Mouse (Mus musculus): ENCODE results near the gene Hmgcll1. TPM values are rescaled to one million over a fixed set of nuclear protein-coding genes. Genes with fewer than 3 reads are reported as not detected.

Hmgcll1 gene
- not detected in 2 replicates for total RNA-seq (2017)

- no peak for ATAC-seq (replicated peaks; ENCODE audit: low read depth, poor library complexity, severe bottlenecking)
These were observed at the start of gene Hmgcll1 for GRCm38 (mm10) chr9:76014631-76015531. TSS of gene Hmgcll1 (plus strand) at chr9:76014855.

DNA sequence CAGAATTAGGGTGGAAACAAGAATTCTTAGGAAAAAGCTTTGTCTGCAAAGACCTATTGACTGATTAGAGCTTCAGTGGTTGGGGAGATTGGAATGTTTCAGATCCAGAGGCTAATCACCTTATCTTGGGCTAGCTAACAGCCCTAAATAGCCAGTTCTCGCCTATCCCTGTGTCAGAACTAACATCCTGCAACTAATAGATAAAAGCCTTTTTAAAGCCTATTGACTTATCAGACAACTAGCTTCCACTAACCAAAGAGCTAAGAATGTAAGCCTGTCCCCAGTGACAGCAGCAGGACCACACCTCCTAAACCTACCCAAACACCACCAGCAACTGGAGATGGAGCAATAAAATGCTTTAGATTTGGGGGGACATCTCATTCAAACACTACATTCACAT, 34.6 kb upstream of the Hmgcll1 start:
- ATAC-seq (replicated peaks; ENCODE audit: low read depth, poor library complexity, severe bottlenecking) = 0 out of 2 replicates have a peak, but pooled peaks have one; percentile 11

GRCm38 (mm10) chr9:75981139-75981538, 33.5 kb upstream of the Hmgcll1 start:
- ATAC-seq (replicated peaks; ENCODE audit: low read depth, poor library complexity, severe bottlenecking) = no peak

GRCm38 (mm10) chr9:75989491-75989890, 25.2 kb upstream of the Hmgcll1 start:
- ATAC-seq (replicated peaks; ENCODE audit: low read depth, poor library complexity, severe bottlenecking) = no peak

DNA sequence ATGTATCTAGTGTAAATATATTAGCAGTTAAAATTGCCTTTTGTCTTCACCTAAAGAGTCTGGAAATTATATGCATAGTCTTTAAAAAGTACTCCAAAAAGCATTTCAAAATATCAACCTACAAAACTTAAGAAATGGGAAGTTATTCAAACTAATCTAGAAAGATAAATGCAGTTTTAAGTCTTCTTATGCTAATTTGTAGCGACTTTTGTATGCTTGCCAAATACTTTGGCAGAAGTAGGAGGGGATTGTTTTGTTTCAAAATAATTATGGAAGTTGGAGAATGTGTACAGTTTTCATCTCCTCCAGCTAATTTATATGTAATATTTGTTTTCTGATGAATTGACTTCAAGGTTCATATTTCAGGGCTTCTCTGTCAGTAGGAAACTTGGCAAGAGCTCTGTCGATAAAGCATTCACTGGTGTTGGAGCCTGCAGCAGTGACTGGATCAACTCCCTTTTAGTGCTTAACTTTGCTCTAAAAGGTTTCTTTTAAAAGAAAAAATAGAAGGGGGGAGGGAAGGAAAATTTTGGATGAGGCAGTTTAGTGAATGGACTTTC, 15.8 kb upstream of the Hmgcll1 start:
- ATAC-seq (replicated peaks; ENCODE audit: low read depth, poor library complexity, severe bottlenecking) = no peak

GRCm38 (mm10) chr9:76000876-76001858, 13.5 kb upstream of the Hmgcll1 start:
- ATAC-seq (replicated peaks; ENCODE audit: low read depth, poor library complexity, severe bottlenecking) = 0 out of 2 replicates have a peak, but pooled peaks have one; percentile 18

DNA sequence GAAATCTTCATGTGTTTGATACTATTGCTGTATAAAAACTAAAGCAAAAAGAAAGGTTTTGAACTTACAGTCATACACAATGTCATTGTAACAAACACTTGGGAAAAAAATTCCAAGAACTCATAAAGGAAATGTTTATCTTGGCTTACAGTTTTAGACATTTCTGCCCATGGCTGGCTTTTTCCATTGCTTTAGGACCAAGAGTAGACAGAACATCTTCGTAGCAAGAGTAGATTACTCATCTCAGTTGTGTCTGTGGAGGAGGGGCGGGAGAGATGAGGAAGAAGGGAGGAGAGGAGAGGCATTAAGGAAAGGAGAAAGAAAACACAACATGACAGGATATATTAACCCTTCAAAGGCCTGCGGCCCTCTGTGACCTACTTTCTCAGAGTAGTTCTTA, 11.6 kb upstream of the Hmgcll1 start:
- no peak for ATAC-seq (replicated peaks; ENCODE audit: low read depth, poor library complexity, severe bottlenecking)

DNA sequence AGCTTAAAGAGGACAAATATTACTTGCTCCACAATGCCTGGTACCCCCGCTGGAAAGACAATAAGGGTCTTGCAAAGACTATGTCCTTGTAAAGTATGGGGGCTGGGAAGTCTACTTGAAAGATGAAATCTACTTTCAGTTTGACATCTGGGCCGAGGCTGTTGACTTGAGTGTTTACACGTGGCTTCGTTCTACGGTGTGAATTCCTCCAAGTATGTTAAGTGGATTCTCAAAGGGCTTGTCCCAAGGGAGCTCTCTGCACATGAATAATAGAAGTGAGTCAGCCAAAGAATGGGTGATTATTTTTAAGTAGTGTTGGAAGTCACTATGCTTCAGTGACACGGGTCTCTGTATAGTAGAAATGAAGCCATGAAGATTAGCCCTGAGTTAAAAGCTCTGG, 11.0 kb upstream of the Hmgcll1 start:
- no peak for ATAC-seq (replicated peaks; ENCODE audit: low read depth, poor library complexity, severe bottlenecking)

DNA sequence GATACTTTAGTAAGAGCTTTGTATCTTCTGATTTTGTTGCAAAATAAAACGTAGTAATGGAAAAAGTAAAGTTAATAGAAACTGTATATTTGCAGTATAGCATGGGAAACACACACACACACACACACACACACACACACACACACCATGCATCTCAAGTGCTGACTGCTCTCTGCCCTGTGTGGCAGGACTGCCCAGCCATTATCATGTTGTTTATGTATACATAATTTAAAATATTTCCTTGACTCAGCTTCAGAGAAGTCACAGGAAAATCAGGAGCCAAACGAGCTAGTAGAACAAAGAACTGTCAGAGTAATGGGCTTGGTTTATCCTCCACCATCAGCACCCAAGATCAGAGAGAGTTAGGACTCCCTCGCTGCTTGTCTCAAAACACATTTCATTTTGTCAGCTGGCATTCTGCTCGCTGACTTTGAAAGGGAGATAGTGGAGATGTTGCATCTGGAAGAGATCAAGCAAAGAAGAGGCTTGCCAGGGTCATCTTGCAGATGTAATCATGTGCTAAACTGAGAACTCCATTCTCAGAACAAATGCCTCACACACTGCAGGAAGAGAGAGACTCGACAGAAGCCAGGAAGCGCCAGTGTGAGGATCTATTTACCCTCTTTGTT, 7.2 kb upstream of the Hmgcll1 start:
- no peak for ATAC-seq (replicated peaks; ENCODE audit: low read depth, poor library complexity, severe bottlenecking)

DNA sequence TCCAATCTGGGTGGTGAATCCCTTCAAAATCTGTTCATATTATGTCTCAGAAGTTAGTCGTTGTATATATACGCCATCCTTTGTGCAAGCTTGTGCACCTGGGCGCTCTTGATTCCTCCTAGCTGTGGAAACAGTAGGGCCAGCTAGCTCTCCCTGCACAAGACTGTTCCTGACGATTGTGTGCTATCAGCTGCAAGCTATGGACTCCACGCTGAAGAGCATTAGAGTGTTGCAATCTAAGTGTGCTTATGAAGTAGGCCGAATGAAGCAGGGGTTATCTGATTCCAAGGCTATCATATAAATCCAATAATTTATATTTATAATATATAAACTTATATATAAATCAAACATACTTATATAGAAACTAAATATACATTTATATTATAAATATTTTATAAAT, 866 bp upstream of the Hmgcll1 start:
- no peak for ATAC-seq (replicated peaks; ENCODE audit: low read depth, poor library complexity, severe bottlenecking)

DNA sequence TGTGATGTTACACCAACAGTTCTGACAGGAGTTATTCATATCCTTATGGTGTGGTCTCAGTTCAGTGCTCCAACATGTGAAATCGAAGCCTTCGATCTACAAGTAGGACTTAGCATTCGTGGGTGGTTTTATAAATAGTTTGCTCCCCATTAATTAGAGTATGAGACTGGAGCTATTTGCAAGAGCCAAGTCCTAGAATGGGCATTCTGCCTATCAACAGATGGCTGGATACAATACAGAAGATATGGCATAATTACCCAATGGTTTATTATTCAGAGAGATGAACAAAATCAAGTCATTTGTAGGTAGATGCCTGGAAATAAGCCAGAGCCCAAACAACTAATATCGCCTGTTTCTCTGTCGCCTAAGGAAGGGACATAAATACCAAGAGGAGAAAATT, 1.3 kb downstream of the Hmgcll1 start:
- no peak for ATAC-seq (replicated peaks; ENCODE audit: low read depth, poor library complexity, severe bottlenecking)

DNA sequence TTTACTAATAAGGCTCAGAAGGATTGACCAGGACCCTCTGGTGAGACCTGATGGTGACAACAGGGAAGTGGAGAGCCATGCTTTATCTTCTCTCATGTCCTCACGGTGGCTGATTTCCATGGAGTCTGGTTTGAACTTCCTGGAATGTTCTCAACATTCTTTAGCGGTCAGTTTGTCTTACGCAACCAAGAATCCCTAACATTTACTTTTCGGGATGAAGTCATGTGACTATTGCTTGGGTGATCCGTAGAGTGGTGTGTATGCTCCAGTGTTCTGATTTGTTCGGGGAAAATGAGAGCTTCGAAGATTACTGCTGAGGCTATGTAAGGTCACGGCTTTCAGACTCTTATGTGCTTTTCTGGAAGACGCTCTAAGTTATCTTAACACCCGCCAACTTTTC, 1.9 kb downstream of the Hmgcll1 start:
- ATAC-seq (replicated peaks; ENCODE audit: low read depth, poor library complexity, severe bottlenecking) = no peak

- no peak for ATAC-seq (replicated peaks; ENCODE audit: low read depth, poor library complexity, severe bottlenecking)
These were observed 8.9 kb downstream of the Hmgcll1 start for GRCm38 (mm10) chr9:76023551-76023973.

GRCm38 (mm10) chr9:76024277-76025246, 9.9 kb downstream of the Hmgcll1 start:
- ATAC-seq (replicated peaks; ENCODE audit: low read depth, poor library complexity, severe bottlenecking) = peak; percentile 77

- no peak for ATAC-seq (replicated peaks; ENCODE audit: low read depth, poor library complexity, severe bottlenecking)
These were observed 15.0 kb downstream of the Hmgcll1 start for GRCm38 (mm10) chr9:76029471-76030199.

GRCm38 (mm10) chr9:76035058-76035457, 20.4 kb downstream of the Hmgcll1 start:
- ATAC-seq (replicated peaks; ENCODE audit: low read depth, poor library complexity, severe bottlenecking) = no peak

DNA sequence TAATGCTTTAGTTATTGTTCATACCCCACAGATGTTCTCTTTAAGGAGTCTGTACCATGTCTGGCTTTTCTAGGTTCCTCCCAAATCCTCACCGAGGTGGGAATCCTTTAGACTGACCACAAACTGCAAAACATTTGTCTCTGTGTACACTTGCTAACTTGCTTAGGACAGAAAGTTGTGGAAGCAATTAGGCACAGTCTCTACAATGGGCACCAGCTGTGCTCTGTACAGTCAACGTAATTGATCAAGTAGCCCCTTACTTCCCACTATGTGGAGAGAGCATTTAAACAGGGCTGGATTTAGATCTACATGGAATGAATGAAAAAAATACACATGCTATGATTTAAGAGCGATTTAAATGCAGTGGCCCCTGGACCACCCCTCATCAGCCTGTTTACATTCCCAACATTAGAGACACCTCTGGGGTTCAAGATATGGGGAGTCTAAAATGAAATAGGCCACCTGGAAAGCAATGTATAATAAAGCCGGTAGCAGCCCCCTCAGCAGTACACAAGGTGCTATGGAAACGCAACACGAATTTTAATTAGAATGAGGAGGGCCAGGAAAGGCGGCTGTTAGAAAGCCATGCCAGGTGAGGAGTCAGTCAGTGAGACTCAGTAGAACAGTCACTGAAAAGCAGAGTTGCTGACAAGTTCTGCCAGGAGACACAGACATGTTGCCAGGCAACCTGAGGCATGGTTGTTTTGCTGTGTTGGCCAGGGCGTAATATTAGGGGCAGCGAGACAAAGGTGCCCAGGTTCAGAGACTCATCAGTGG, 23.9 kb downstream of the Hmgcll1 start:
- ATAC-seq (replicated peaks; ENCODE audit: low read depth, poor library complexity, severe bottlenecking) = no peak

Measured in common myeloid progenitor, adult 5-6 weeks (primary cell).